Mouse (Mus musculus): ENCODE measurements around the gene Card10. TPM values are rescaled to one million over a fixed set of nuclear protein-coding genes. Genes with fewer than 3 reads are reported as not detected.

Card10 gene
- total RNA-seq, 1 experiment from 2014 or later: 2.1 TPM

DNA sequence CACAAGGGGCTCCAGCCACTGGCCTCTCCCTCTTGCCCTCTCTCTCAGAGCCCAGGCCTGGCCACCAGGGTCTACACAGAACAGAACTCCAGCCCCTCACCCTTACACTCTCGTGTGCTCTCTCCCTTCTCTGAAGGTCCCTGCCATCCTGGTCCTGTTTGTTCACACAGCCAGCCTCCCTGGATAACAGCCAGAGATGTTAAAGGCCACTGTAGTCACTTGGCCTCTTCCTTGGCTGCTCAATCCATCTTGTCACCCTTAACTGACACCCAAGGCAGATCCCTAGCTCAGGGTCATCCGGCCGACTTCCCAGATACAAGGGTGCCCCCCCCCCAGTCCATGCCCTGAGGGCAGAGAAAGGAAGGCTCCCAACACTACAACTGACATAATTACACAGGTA lies 47.6 kb downstream of the Card10 start:
- no peak for ATAC-seq (replicated peaks; ENCODE audit: insufficient number of reproducible peaks, low FRiP score, low TSS enrichment, poor library complexity, severe bottlenecking)

- ATAC-seq (replicated peaks; ENCODE audit: insufficient number of reproducible peaks, low FRiP score, low TSS enrichment, poor library complexity, severe bottlenecking): 0 out of 2 replicates have a peak, but pooled peaks have one; percentile 13
Observed at GRCm38 (mm10) chr15:78754144-78754543, 48.7 kb downstream of the Card10 start.

DNA sequence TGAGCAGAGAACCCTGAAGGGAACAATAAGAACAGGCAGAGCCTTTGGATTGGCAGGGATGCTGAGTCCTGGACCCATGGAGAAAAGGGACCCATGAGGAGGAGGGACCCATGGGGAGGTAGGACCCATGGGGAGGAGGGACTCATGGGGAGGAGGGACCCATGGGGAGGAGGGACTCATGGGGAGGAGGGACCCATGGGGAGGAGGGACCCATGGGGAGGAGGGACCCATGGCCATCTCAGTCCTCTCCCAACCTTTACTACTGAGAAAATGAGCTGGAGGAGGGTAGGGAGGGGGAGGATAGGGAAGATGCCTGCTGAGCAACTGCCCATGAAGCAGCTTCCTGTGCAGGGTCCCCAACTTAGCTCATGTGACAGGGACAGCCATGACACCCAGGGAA lies 49.9 kb downstream of the Card10 start:
- no peak for ATAC-seq (replicated peaks; ENCODE audit: insufficient number of reproducible peaks, low FRiP score, low TSS enrichment, poor library complexity, severe bottlenecking)

- no peak for ATAC-seq (replicated peaks; ENCODE audit: insufficient number of reproducible peaks, low FRiP score, low TSS enrichment, poor library complexity, severe bottlenecking)
Observed at GRCm38 (mm10) chr15:78750608-78751350, 52.1 kb downstream of the Card10 start.

- ATAC-seq (replicated peaks; ENCODE audit: insufficient number of reproducible peaks, low FRiP score, low TSS enrichment, poor library complexity, severe bottlenecking): no peak
Observed at GRCm38 (mm10) chr15:78749855-78750254, 53.0 kb downstream of the Card10 start.

- ATAC-seq (replicated peaks; ENCODE audit: insufficient number of reproducible peaks, low FRiP score, low TSS enrichment, poor library complexity, severe bottlenecking): peak; percentile 89
Observed at GRCm38 (mm10) chr15:78744206-78744605, 58.6 kb downstream of the Card10 start.

- no peak for ATAC-seq (replicated peaks; ENCODE audit: insufficient number of reproducible peaks, low FRiP score, low TSS enrichment, poor library complexity, severe bottlenecking)
Observed at GRCm38 (mm10) chr15:78742831-78743230, 60.0 kb downstream of the Card10 start.

GRCm38 (mm10) chr15:78740662-78741061 lies 62.2 kb downstream of the Card10 start:
- no peak for ATAC-seq (replicated peaks; ENCODE audit: insufficient number of reproducible peaks, low FRiP score, low TSS enrichment, poor library complexity, severe bottlenecking)

GRCm38 (mm10) chr15:78737146-78737545 lies 65.7 kb downstream of the Card10 start:
- no peak for ATAC-seq (replicated peaks; ENCODE audit: insufficient number of reproducible peaks, low FRiP score, low TSS enrichment, poor library complexity, severe bottlenecking)

GRCm38 (mm10) chr15:78736681-78737100 lies 66.2 kb downstream of the Card10 start:
- ATAC-seq (replicated peaks; ENCODE audit: insufficient number of reproducible peaks, low FRiP score, low TSS enrichment, poor library complexity, severe bottlenecking): no peak

DNA sequence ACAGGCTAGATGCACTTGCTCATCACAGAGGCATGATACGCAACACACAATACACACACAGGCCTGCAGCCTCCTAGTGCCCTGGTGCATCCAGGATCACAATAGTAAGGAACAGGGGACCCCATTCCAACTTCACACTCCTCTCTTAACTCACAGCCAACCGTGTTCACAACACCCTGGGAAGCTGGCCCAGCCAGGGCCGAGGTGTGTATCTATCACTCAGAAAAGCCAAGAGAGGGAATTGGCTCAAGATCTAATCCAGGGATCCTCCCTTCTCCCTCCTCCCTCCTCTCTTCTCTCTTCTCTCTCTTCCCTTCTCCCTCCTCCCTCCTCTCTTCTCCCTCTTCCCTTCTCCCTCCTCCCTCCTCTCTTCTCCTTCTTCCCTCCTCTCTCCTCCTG lies 66.7 kb downstream of the Card10 start:
- no peak for ATAC-seq (replicated peaks; ENCODE audit: insufficient number of reproducible peaks, low FRiP score, low TSS enrichment, poor library complexity, severe bottlenecking)

DNA sequence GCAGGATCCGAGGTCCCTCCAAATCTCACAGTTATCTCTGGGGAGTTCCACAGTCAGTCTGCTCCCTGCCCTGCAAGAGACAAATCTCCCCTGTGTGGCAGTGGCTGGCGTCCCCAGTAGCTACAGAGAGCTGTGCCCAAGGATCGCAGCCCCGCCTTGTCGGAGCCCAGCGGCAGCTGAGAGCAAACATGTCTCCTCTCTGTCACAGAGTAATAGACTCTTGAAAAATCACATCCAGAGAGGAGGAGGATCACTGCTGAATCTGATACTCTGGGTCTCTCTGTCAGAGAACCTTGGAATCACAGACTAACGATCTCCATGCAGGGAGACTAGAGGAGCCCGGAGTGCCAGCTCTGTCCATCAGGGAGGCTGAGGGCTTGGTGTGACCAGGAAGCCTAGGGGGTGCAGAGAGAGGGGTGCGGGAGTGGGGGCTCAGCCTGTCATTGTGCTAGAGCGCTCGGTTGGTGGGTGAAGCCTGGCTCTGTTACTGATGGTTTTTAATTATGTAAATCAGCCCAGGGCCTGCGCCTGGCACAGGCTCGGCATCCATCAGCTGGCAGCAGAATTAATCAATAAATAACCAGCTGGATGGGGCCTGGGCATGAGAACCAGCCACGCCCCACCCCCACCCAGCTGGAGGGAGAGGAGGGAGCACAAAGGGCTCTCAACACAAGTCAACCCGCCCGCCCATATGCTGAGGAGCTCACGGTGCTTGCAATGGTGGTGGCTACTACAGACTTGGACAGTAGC lies 67.2 kb downstream of the Card10 start:
- ATAC-seq (replicated peaks; ENCODE audit: insufficient number of reproducible peaks, low FRiP score, low TSS enrichment, poor library complexity, severe bottlenecking): no peak

DNA sequence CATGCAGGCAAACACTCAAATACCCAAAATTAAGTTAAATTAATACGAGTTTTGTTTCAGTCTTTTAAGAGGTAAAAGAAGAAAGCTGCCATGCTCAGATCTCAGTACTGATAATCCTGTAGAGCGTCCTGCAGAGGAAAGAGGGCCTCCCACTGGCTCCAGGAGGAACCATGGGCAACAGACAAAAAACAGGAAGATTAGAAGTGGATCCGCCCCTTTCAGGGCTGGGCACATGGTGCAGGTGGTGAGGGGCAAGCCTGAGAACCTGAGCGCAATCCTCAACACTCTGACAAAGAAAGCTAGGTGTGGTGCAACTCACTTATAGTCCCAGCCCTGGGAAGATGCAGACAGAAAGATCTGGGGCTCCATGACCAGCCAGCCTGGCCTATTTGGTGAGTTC lies 71.0 kb downstream of the Card10 start:
- ATAC-seq (replicated peaks; ENCODE audit: insufficient number of reproducible peaks, low FRiP score, low TSS enrichment, poor library complexity, severe bottlenecking): no peak

DNA sequence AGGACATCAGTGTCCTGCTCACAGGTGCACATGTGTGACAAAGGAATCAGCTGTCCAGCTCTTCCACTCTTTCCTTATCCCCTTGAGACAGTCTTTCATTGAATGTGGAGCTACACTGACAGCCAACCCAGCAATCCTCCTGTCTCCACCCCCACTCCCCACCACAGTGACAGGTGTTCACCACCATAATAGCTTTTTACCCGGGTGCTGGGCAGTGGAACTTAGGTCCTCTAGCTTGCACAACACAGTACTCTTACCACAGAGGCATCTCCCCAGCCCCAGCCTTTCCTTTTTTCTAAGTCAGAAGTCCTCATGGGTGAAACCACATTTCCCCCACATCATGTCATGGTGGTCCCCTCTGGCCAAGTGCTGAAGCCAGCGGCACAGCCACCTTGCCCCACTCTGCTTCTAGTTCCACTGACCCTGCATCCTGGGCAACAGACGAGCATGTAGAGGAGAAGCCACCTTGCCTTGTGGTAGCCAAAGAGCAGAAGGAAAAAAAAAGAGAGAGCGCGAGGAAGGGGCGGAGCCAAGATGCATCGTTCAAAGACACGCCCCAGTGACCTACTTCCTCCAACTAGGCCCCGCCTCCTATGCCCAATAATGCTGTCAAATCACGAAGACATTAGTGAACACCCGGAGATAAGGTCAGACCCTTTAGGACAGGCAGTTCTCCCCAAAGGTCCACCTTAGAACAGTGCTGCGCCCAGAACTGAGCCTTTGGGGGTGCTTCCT lies 72.4 kb downstream of the Card10 start:
- ATAC-seq (replicated peaks; ENCODE audit: insufficient number of reproducible peaks, low FRiP score, low TSS enrichment, poor library complexity, severe bottlenecking): no peak

DNA sequence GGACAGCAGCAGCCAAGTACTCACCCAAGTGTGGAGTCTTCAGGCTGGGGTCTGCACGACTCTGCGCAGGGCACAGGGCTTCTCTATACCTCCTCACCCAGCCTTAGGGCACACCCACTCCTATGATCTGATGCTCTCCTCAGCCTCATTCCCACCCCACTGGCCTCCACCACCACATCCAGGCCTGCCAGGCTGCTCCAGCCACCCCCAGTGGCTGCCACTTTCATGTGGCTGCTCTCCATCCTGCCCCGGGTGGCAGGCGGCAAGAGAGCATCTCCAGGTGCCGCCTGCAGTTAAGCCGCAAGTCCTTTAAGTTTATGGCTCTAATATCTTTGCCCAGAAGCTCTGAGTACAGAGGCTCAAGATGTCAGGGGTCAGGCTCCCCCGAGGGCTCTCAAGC lies 76.1 kb downstream of the Card10 start:
- no peak for ATAC-seq (replicated peaks; ENCODE audit: insufficient number of reproducible peaks, low FRiP score, low TSS enrichment, poor library complexity, severe bottlenecking)

Other genes starting within 250 kb of the Card10 start
- gene Rac2, start 230.3 kb downstream of the Card10 start, total RNA-seq (2017): 125 to 216 TPM (median 199 TPM) in 3 replicates
- 298 to 420 TPM (median 312 TPM) in 3 replicates for gene Cyth4, start 206.0 kb downstream of the Card10 start, total RNA-seq (2017)
- gene Elfn2, start 84.3 kb downstream of the Card10 start, total RNA-seq (2017): not detected in 3 replicates
- gene Mfng, start 29.6 kb downstream of the Card10 start, total RNA-seq (2017): 19.9 to 42.9 TPM (median 22.6 TPM) in 3 replicates
- gene Cdc42ep1, start 39.6 kb upstream of the Card10 start, total RNA-seq (2017): 0.29 to 1.2 TPM (median 0.75 TPM) in 3 replicates
- not detected in 3 replicates for gene Lgals2, start 52.5 kb upstream of the Card10 start, total RNA-seq (2017)
- 18.3 to 37.9 TPM (median 20.8 TPM) in 3 replicates for gene Gga1, start 74.1 kb upstream of the Card10 start, total RNA-seq (2017)
- 1.7 to 3.9 TPM (median 1.9 TPM) in 3 replicates for gene Gm49510, start 96.6 kb upstream of the Card10 start, total RNA-seq (2017)
- gene Sh3bp1, start 96.7 kb upstream of the Card10 start, total RNA-seq (2017): 18.5 to 41.3 TPM (median 19.2 TPM) in 3 replicates
- gene Pdxp, start 110.9 kb upstream of the Card10 start, total RNA-seq (2017): 1.1 to 3.5 TPM in 2 of 3 replicates, not detected in the other
- 404 to 1,073 TPM (median 510 TPM) in 3 replicates for gene Lgals1, start 123.7 kb upstream of the Card10 start, total RNA-seq (2017)
- 8.3 to 18.0 TPM (median 11.6 TPM) in 3 replicates for gene Nol12, start 131.9 kb upstream of the Card10 start, total RNA-seq (2017)
- 21.8 to 39.7 TPM (median 29.5 TPM) in 3 replicates for gene Triobp, start 144.7 kb upstream of the Card10 start, total RNA-seq (2017)
- gene H1f0, start 225.4 kb upstream of the Card10 start, total RNA-seq (2017): 27.7 to 41.5 TPM (median 37.9 TPM) in 3 replicates
- not detected in 3 replicates for gene Galr3, start 238.8 kb upstream of the Card10 start, total RNA-seq (2017)

Data from monocyte, adult 5-6 weeks (primary cell).